Mouse (Mus musculus): ENCODE results near the gene Agt. TPM values are rescaled to one million over a fixed set of nuclear protein-coding genes. Genes with fewer than 3 reads are reported as not detected.

The Agt gene
- polyA plus RNA-seq, 1 experiment = 91.6 TPM

DNA sequence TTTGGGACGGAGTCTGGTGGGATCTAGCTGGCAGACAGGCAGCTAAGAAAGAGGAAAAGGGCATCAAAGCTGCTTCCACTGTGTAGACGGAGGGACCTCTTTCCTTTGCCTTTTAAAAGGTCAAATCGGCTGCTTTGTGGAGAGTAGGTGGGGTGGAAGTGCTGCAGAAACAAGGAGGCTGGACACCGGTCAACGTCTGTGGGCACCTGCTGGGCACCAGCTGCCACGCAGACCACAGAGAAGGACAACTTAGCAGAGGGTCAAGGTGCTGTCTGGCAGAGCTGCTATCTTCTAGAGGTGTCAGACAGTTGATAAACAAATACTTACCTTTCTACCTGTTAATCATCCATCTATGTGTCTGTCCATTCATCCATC is 61.2 kb downstream of the Agt start:
- H3K36me3 ChIP-seq (ENCODE audit: control insufficient read depth, insufficient read depth, low read length) = no peaks in the 10 kb centered on the region
- WGBS = 73% methylated on average over 6 of the region's 6 CpGs
- DNase-seq = no peak
- no peak overlapping the region for H3K4me3 ChIP-seq (ENCODE audit: insufficient read depth, low read depth, low read length)
- no peak overlapping the region for H3K27ac ChIP-seq (ENCODE audit: insufficient read depth, low read depth, low read length)
- H3K4me1 ChIP-seq (ENCODE audit: control insufficient read depth, insufficient read depth, low read length) = no peaks in the 10 kb centered on the region
- no peaks in the 10 kb centered on the region; the same call in 1 of the 2 replicates for H3K27me3 ChIP-seq (replicated peaks; ENCODE audit: control insufficient read depth, insufficient read depth, low read length)
- TF ChIP-seq CTCF (conservative IDR thresholded peaks at IDR 0.05; ENCODE audit: insufficient read depth, insufficient read length, low read depth, low read length) (no peak), POLR2A (IDR thresholded peaks at IDR 0.05; ENCODE audit: low read depth, low read length) (no peak)

- Histone ChIP-seq H3K27me3 (replicated peaks; ENCODE audit: control insufficient read depth, insufficient read depth, low read length) (no peaks in the 10 kb centered on the region; the same call in 1 of the 2 replicates), H3K27ac (ENCODE audit: insufficient read depth, low read depth, low read length) (no peak overlapping the region), H3K4me3 (ENCODE audit: insufficient read depth, low read depth, low read length) (no peak overlapping the region), H3K36me3 (ENCODE audit: control insufficient read depth, insufficient read depth, low read length) (no peaks in the 10 kb centered on the region), H3K4me1 (ENCODE audit: control insufficient read depth, insufficient read depth, low read length) (no peaks in the 10 kb centered on the region)
- no peak for TF ChIP-seq POLR2A (IDR thresholded peaks at IDR 0.05; ENCODE audit: low read depth, low read length)
- no peak for TF ChIP-seq CTCF (conservative IDR thresholded peaks at IDR 0.05; ENCODE audit: insufficient read depth, insufficient read length, low read depth, low read length)
- no peak for DNase-seq
- 74% methylated on average over 8 of the region's 8 CpGs for WGBS
Measured at GRCm38 (mm10) chr8:124507572-124508320, 61.8 kb downstream of the Agt start.

Other genes with a start within 250 kb of the Agt start
- 0.39 and 0.41 TPM in 2 replicates for gene Pgbd5, start 130.0 kb downstream of the Agt start, polyA plus RNA-seq (2012; rRNA removed)
- 21.2 and 21.3 TPM in 2 replicates for gene Cog2, start 48.9 kb downstream of the Agt start, polyA plus RNA-seq (2012; rRNA removed)
- not detected in 2 replicates for gene Capn9, start 6.4 kb upstream of the Agt start, polyA plus RNA-seq (2012; rRNA removed)
- 44.4 and 47.9 TPM in 2 replicates for gene 2310022B05Rik, start 93.7 kb upstream of the Agt start, polyA plus RNA-seq (2012; rRNA removed)
- gene Ttc13, start 152.3 kb upstream of the Agt start, polyA plus RNA-seq (2012; rRNA removed) = 9.4 and 11.8 TPM in 2 replicates
- gene Arv1, start 152.4 kb upstream of the Agt start, polyA plus RNA-seq (2012; rRNA removed) = 8.8 and 13.9 TPM in 2 replicates
- gene Fam89a, start 182.1 kb upstream of the Agt start, polyA plus RNA-seq (2012; rRNA removed) = 1.9 TPM in 2 replicates
- 0.14 and 0.30 TPM in 2 replicates for gene Trim67, start 223.4 kb upstream of the Agt start, polyA plus RNA-seq (2012; rRNA removed)